Mouse (Mus musculus) embryonic facial prominence, embryonic 15.5 days (tissue): ENCODE measurements around the gene Nipsnap1. TPM values are rescaled to one million over a fixed set of nuclear protein-coding genes. Genes with fewer than 3 reads are reported as not detected.

Experiments
- ATAC-seq: fragments of 200-750 bp; cut with Nextera tagmentation; 2 replicates; pipeline ENCODE4 v1.8.0; 2017; ENCODE audit warnings: low read depth, moderate TSS enrichment; ENCODE audit not compliant: insufficient number of reproducible peaks, low FRiP score, low TSS enrichment
- H3K27ac ChIP-seq: fragments of 300-500 bp; sonication (generic); replicated peaks from 2 replicates; pipeline ENCODE4 v1.5.1; 2015; ENCODE audit warnings: mild to moderate bottlenecking, inconsistent platforms
- H3K27me3 ChIP-seq: fragments of 300-500 bp; sonication (generic); 2 replicates; pipeline ENCODE4 v1.6.1; 2015; ENCODE audit warnings: inconsistent platforms
- H3K36me3 ChIP-seq: fragments of 300-500 bp; sonication (generic); 2 replicates; pipeline ENCODE4 v1.6.1; 2015; ENCODE audit warnings: mild to moderate bottlenecking, inconsistent platforms
- H3K4me1 ChIP-seq: fragments of 300-500 bp; sonication (generic); 2 replicates; pipeline ENCODE4 v1.6.1; 2015; ENCODE audit warnings: inconsistent platforms
- H3K4me2 ChIP-seq: fragments of 300-500 bp; sonication (generic); replicated peaks from 2 replicates; pipeline ENCODE4 v1.6.1; 2015; ENCODE audit warnings: mild to moderate bottlenecking, inconsistent platforms
- H3K4me3 ChIP-seq: fragments of 300-500 bp; sonication (generic); replicated peaks from 2 replicates; pipeline ENCODE4 v1.5.1; 2015; ENCODE audit warnings: mild to moderate bottlenecking, inconsistent platforms
- H3K9ac ChIP-seq: fragments of 300-500 bp; sonication (generic); 2 replicates; pipeline ENCODE4 v1.6.1; 2015; ENCODE audit warnings: inconsistent platforms
- H3K9me3 ChIP-seq: fragments of 300-500 bp; sonication (generic); replicated peaks from 2 replicates; pipeline ENCODE4 v1.6.1; 2016; ENCODE audit warnings: inconsistent platforms
- WGBS: fragments of 180-500 bp; shearing (Covaris S2); methylation state at CpG from one replicate; pipeline ENCODE4 v1.1.7; 2015; 5-methylcytosine and 5-hydroxymethylcytosine counted together
- polyA plus RNA-seq: library from polyadenylated mRNA; unstranded; fragments of >200 nt; fragmentation: Nextera tagmentation; extraction: Ambion mirVana; gene quantifications from 2 replicates; pipeline ENCODE4 v1.2.1, GENCODE M21; 2015

The Nipsnap1 gene
- 39.0 and 41.3 TPM in 2 replicates for polyA plus RNA-seq

GRCm38 (mm10) chr11:4873755-4874475, at the start of gene Nipsnap1:
Gene Nipsnap1 (plus strand): TSS chr11:4873951.
- peaks cover 16% of the 10 kb centered on the region for H3K4me1 ChIP-seq
- H3K4me3 ChIP-seq = peak within 1 kb of the TSS; percentile 78
- H3K9me3 ChIP-seq = no peaks in the 10 kb centered on the region
- H3K27me3 ChIP-seq = no peaks in the 10 kb centered on the region
- H3K9ac ChIP-seq = peak within 1 kb of the TSS; percentile 53
- H3K36me3 ChIP-seq = peaks cover 5% of the 10 kb centered on the region; the same call in 1 of the 2 replicates
- 1% methylated on average over 30 of the region's 30 CpGs for WGBS
- ATAC-seq = peak; percentile 88
- peak within 1 kb of the TSS; percentile 85 for H3K4me2 ChIP-seq
- no peak within 1 kb of the TSS for H3K27ac ChIP-seq

- 96% methylated on average over 3 of the region's 3 CpGs for WGBS
- no peaks in the 10 kb centered on the region for H3K4me1 ChIP-seq
- no peak overlapping the region for H3K4me2 ChIP-seq
- no peak overlapping the region for H3K27ac ChIP-seq
- no peaks in the 10 kb centered on the region for H3K36me3 ChIP-seq
- H3K27me3 ChIP-seq = no peaks in the 10 kb centered on the region
- no peaks in the 10 kb centered on the region for H3K9me3 ChIP-seq
- H3K9ac ChIP-seq = no peak overlapping the region
- no peak overlapping the region for H3K4me3 ChIP-seq
- ATAC-seq = no peak
Measured at GRCm38 (mm10) chr11:4826152-4826778, 47.5 kb upstream of the Nipsnap1 start.

- no peak overlapping the region for H3K27ac ChIP-seq
- H3K36me3 ChIP-seq = no peaks in the 10 kb centered on the region
- H3K4me3 ChIP-seq = no peak overlapping the region
- no peak overlapping the region for H3K4me2 ChIP-seq
- no peaks in the 10 kb centered on the region for H3K4me1 ChIP-seq
- no peaks in the 10 kb centered on the region for H3K27me3 ChIP-seq
- no peak for ATAC-seq
- H3K9me3 ChIP-seq = no peaks in the 10 kb centered on the region
- no peak overlapping the region for H3K9ac ChIP-seq
Measured at GRCm38 (mm10) chr11:4827340-4827739, 46.4 kb upstream of the Nipsnap1 start.

- Histone ChIP-seq H3K4me2 (no peak overlapping the region), H3K27ac (no peak overlapping the region), H3K9ac (no peak overlapping the region), H3K4me1 (no peaks in the 10 kb centered on the region), H3K9me3 (no peaks in the 10 kb centered on the region), H3K36me3 (no peaks in the 10 kb centered on the region), H3K4me3 (no peak overlapping the region), H3K27me3 (no peaks in the 10 kb centered on the region)
- WGBS = 79% methylated on average over 2 of the region's 2 CpGs
- no peak for ATAC-seq
Measured at GRCm38 (mm10) chr11:4827916-4828315, 45.8 kb upstream of the Nipsnap1 start.

- no peak overlapping the region for H3K4me2 ChIP-seq
- no peaks in the 10 kb centered on the region for H3K27me3 ChIP-seq
- H3K36me3 ChIP-seq = no peaks in the 10 kb centered on the region
- H3K4me3 ChIP-seq = no peak overlapping the region
- H3K9me3 ChIP-seq = no peaks in the 10 kb centered on the region
- no peak overlapping the region for H3K9ac ChIP-seq
- no peak for ATAC-seq
- H3K27ac ChIP-seq = no peak overlapping the region
- H3K4me1 ChIP-seq = no peaks in the 10 kb centered on the region
Measured at GRCm38 (mm10) chr11:4831066-4831465, 42.7 kb upstream of the Nipsnap1 start.

- 72% methylated on average over 3 of the region's 3 CpGs for WGBS
- no peak overlapping the region for H3K9ac ChIP-seq
- no peaks in the 10 kb centered on the region for H3K9me3 ChIP-seq
- no peak overlapping the region for H3K27ac ChIP-seq
- H3K4me3 ChIP-seq = no peak overlapping the region
- H3K4me2 ChIP-seq = no peak overlapping the region
- ATAC-seq = no peak
- H3K4me1 ChIP-seq = peaks cover 6% of the 10 kb centered on the region; the same call in 1 of the 2 replicates
- no peaks in the 10 kb centered on the region for H3K27me3 ChIP-seq
- H3K36me3 ChIP-seq = no peaks in the 10 kb centered on the region
Measured at GRCm38 (mm10) chr11:4833295-4833939, 40.3 kb upstream of the Nipsnap1 start.

GRCm38 (mm10) chr11:4835436-4835835, 38.3 kb upstream of the Nipsnap1 start:
- Histone ChIP-seq H3K9ac (no peak overlapping the region), H3K9me3 (no peaks in the 10 kb centered on the region), H3K36me3 (no peaks in the 10 kb centered on the region), H3K27ac (no peak overlapping the region), H3K4me2 (no peak overlapping the region), H3K27me3 (no peaks in the 10 kb centered on the region), H3K4me1 (peaks cover 6% of the 10 kb centered on the region; the same call in 1 of the 2 replicates), H3K4me3 (no peak overlapping the region)
- ATAC-seq = no peak
- 79% methylated on average over 6 of the region's 6 CpGs for WGBS

- no peak for ATAC-seq
- H3K27me3 ChIP-seq = no peaks in the 10 kb centered on the region
- peaks cover 6% of the 10 kb centered on the region; the same call in 1 of the 2 replicates for H3K4me1 ChIP-seq
- no peak overlapping the region for H3K9ac ChIP-seq
- no peaks in the 10 kb centered on the region for H3K36me3 ChIP-seq
- no peaks in the 10 kb centered on the region for H3K9me3 ChIP-seq
- H3K27ac ChIP-seq = no peak overlapping the region
- WGBS = 53% methylated on average over 6 of the region's 6 CpGs
- H3K4me3 ChIP-seq = no peak overlapping the region
- H3K4me2 ChIP-seq = no peak overlapping the region
Measured at GRCm38 (mm10) chr11:4836755-4837154, 37.0 kb upstream of the Nipsnap1 start.

GRCm38 (mm10) chr11:4837342-4837741, 36.4 kb upstream of the Nipsnap1 start:
- no peaks in the 10 kb centered on the region for H3K27me3 ChIP-seq
- H3K36me3 ChIP-seq = no peaks in the 10 kb centered on the region
- peaks cover 6% of the 10 kb centered on the region; the same call in 1 of the 2 replicates for H3K4me1 ChIP-seq
- no peak overlapping the region for H3K4me3 ChIP-seq
- no peak overlapping the region for H3K9ac ChIP-seq
- 58% methylated on average over 5 of the region's 5 CpGs for WGBS
- ATAC-seq = no peak
- H3K9me3 ChIP-seq = no peaks in the 10 kb centered on the region
- H3K4me2 ChIP-seq = no peak overlapping the region
- no peak overlapping the region for H3K27ac ChIP-seq

GRCm38 (mm10) chr11:4838235-4838634, 35.5 kb upstream of the Nipsnap1 start:
- ATAC-seq = no peak
- Histone ChIP-seq H3K27me3 (no peaks in the 10 kb centered on the region), H3K4me1 (peaks cover 6% of the 10 kb centered on the region; the same call in 1 of the 2 replicates), H3K27ac (no peak overlapping the region), H3K4me3 (no peak overlapping the region), H3K4me2 (no peak overlapping the region), H3K9me3 (no peaks in the 10 kb centered on the region), H3K36me3 (no peaks in the 10 kb centered on the region), H3K9ac (no peak overlapping the region)
- whole genome bisulfite sequencing = 89% methylated on average over 1 of the region's 1 CpGs

- Histone ChIP-seq H3K27ac (no peak overlapping the region), H3K9ac (no peak overlapping the region), H3K27me3 (no peaks in the 10 kb centered on the region), H3K9me3 (no peaks in the 10 kb centered on the region), H3K4me3 (no peak overlapping the region), H3K36me3 (no peaks in the 10 kb centered on the region), H3K4me1 (peaks cover 6% of the 10 kb centered on the region; the same call in 1 of the 2 replicates), H3K4me2 (no peak overlapping the region)
- 72% methylated on average over 3 of the region's 3 CpGs for WGBS
- no peak for ATAC-seq
Measured at GRCm38 (mm10) chr11:4840942-4841526, 32.7 kb upstream of the Nipsnap1 start.
